Mouse (Mus musculus) embryonic facial prominence, embryonic 14.5 days (tissue): ENCODE data around the gene Dapp1. TPM values are rescaled to one million over a fixed set of nuclear protein-coding genes. Genes with fewer than 3 reads are reported as not detected.

ENCODE experiments used
- ATAC-seq: fragments of 200-750 bp; cut with Nextera tagmentation; 2 replicates; pipeline ENCODE4 v1.8.0; 2017; ENCODE audit warnings: low read depth, moderate number of reproducible peaks, moderate TSS enrichment
- DNase-seq: peaks from one replicate; pipeline ENCODE4 v3.0.0-alpha.2; 2015; ENCODE audit warnings: low spot score
- H3K27ac ChIP-seq: fragments of 300-500 bp; sonication (generic); replicated peaks from 2 replicates; pipeline ENCODE4 v1.5.1; 2014; ENCODE audit warnings: low read depth, mild to moderate bottlenecking, low read length, moderate library complexity
- H3K27me3 ChIP-seq: fragments of 300-500 bp; sonication (generic); replicated peaks from 2 replicates; pipeline ENCODE4 v1.6.1; 2014; ENCODE audit warnings: low read length; ENCODE audit not compliant: control insufficient read depth, insufficient read depth
- H3K36me3 ChIP-seq: fragments of 300-500 bp; sonication (generic); 2 replicates; pipeline ENCODE4 v1.6.1; 2014; ENCODE audit warnings: low read length, mixed read lengths; ENCODE audit not compliant: control insufficient read depth, insufficient read depth
- H3K4me1 ChIP-seq: fragments of 300-500 bp; sonication (generic); 2 replicates; pipeline ENCODE4 v1.6.1; 2014; ENCODE audit warnings: antibody characterized with exemption, low read length; ENCODE audit not compliant: control insufficient read depth, insufficient read depth
- H3K4me2 ChIP-seq: fragments of 300-500 bp; sonication (generic); 2 replicates; pipeline ENCODE4 v1.6.1; 2014; ENCODE audit warnings: low read depth, mild to moderate bottlenecking, low read length, moderate library complexity, mixed read lengths
- H3K4me3 ChIP-seq: fragments of 300-500 bp; sonication (generic); 2 replicates; pipeline ENCODE4 v1.5.1; 2014; ENCODE audit warnings: low read depth, mild to moderate bottlenecking, low read length
- H3K9ac ChIP-seq: fragments of 300-500 bp; sonication (generic); 2 replicates; pipeline ENCODE4 v1.6.1; 2014; ENCODE audit warnings: low read depth, mild to moderate bottlenecking, low read length, moderate library complexity, mixed read lengths
- H3K9me3 ChIP-seq: fragments of 300-500 bp; sonication (generic); 2 replicates; pipeline ENCODE4 v1.6.1; 2016; ENCODE audit warnings: low read length; ENCODE audit not compliant: control insufficient read depth
- WGBS: fragments of 180-500 bp; shearing (Covaris S2); extraction: QIAGEN DNeasy Blood & Tissue Kit; methylation state at CpG from one replicate; pipeline ENCODE4 v1.1.7; 2014; 5-methylcytosine and 5-hydroxymethylcytosine counted together
- polyA plus RNA-seq: library from polyadenylated mRNA; unstranded; fragments of >200 nt; fragmentation: Nextera tagmentation; extraction: Ambion mirVana; gene quantifications from 2 replicates; pipeline ENCODE4 v1.2.1, GENCODE M21; 2014

The Dapp1 gene
- polyA plus RNA-seq, 1 experiment from 2014 or later: 9.4 TPM

DNA sequence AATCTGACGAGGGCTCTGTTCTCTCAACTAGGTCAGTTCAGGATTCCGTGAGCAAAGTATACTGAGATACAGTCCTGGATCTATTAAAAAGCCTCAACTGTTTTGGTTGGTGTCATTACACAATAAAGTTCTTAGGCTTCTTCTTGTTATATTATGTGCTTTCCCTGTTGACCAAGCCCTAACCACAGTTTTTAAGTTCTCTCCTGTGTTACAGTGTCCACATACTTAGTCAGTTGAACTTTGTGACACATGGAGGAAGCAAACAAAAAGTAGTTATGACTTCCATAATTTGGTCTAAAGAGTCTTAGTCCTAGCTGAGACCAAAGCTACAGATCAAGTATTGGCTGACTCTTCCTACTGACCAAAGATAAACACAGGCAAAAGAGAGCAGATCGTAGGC lies 34.5 kb downstream of the Dapp1 start:
- Histone ChIP-seq H3K4me3 (no peak overlapping the region), H3K27ac (no peak overlapping the region), H3K27me3 (no peaks in the 10 kb centered on the region), H3K9ac (no peak overlapping the region), H3K4me2 (no peak overlapping the region), H3K36me3 (no peaks in the 10 kb centered on the region), H3K9me3 (no peaks in the 10 kb centered on the region), H3K4me1 (no peaks in the 10 kb centered on the region)
- DNase-seq: no peak
- WGBS: 91% methylated on average over 3 of the region's 3 CpGs
- no peak for ATAC-seq

GRCm38 (mm10) chr3:137943737-137944154 lies 37.6 kb downstream of the Dapp1 start:
- WGBS: 68% methylated on average over 6 of the region's 6 CpGs
- H3K27me3 ChIP-seq: no peaks in the 10 kb centered on the region

DNA sequence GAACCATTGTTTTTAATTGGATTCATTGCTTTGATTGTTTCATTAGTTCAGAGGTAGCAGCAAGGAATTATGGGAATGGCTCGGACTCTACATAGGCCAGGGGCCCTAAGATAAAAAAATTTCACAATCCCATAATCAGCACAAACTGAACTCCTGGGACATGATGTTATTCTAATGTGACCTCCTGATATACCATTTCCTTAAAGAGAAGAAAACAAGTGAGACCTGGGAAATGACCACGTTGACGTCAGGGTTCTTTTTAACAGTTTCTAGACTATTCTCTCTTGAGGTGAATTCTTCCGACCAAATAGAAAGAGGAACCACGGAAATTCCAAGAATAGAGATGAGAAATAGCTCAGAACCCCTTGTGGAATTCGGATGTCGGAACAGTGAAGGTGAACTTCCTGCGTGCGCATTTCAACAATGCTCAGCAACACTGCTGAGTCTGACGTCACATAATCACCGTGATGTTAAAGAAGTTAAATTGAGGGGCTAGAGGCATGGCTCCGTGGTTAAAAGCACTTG lies 39.2 kb downstream of the Dapp1 start:
- H3K4me1 ChIP-seq: no peaks in the 10 kb centered on the region
- H3K36me3 ChIP-seq: no peaks in the 10 kb centered on the region
- 83% methylated on average over 12 of the region's 12 CpGs for WGBS
- H3K27ac ChIP-seq: no peak overlapping the region
- ATAC-seq (no peak), DNase-seq (no peak)
- H3K4me3 ChIP-seq: no peak overlapping the region
- H3K9me3 ChIP-seq: no peaks in the 10 kb centered on the region
- H3K9ac ChIP-seq: no peak overlapping the region
- H3K27me3 ChIP-seq: no peaks in the 10 kb centered on the region
- no peak overlapping the region for H3K4me2 ChIP-seq

More at GRCm38 (mm10) chr3:137943737-137944154, 37.6 kb downstream of the Dapp1 start:
- DNase-seq (no peak), ATAC-seq (no peak)
- Histone ChIP-seq H3K4me3 (no peak overlapping the region), H3K27ac (no peak overlapping the region), H3K9ac (no peak overlapping the region), H3K4me2 (no peak overlapping the region), H3K4me1 (no peaks in the 10 kb centered on the region), H3K9me3 (no peaks in the 10 kb centered on the region), H3K36me3 (no peaks in the 10 kb centered on the region)

- DNase-seq (no peak), ATAC-seq (no peak)
- Histone ChIP-seq H3K27me3 (no peaks in the 10 kb centered on the region), H3K36me3 (no peaks in the 10 kb centered on the region), H3K4me3 (no peak overlapping the region), H3K27ac (no peak overlapping the region), H3K4me2 (no peak overlapping the region), H3K4me1 (no peaks in the 10 kb centered on the region), H3K9ac (no peak overlapping the region), H3K9me3 (no peaks in the 10 kb centered on the region)
These were observed 39.8 kb downstream of the Dapp1 start for GRCm38 (mm10) chr3:137941555-137941954.

DNA sequence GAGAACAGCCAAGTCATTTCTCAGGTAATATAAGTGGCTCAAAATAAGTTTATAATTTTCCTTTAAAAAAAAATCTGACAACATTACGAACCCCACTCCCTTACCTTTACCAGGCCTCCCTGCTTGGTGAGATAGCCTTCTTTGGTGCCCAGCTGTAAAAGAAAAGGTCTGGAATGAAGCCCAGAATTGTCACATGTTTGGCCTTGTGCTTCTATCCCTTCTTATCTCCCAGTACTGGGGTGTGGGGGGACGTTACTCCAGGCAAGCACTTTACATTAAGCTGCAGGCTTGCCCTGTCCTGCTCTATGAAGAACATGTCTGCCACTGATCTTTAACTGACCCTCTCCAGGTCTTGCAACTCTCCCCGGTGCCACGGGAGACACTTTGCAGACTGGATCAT lies 40.6 kb downstream of the Dapp1 start:
- H3K9ac ChIP-seq: no peak overlapping the region
- no peak overlapping the region for H3K4me3 ChIP-seq
- 65% methylated on average over 4 of the region's 4 CpGs for WGBS
- DNase-seq (peak; percentile 16), ATAC-seq (no peak)
- no peak overlapping the region for H3K27ac ChIP-seq
- no peaks in the 10 kb centered on the region for H3K4me1 ChIP-seq
- H3K27me3 ChIP-seq: no peaks in the 10 kb centered on the region
- H3K9me3 ChIP-seq: no peaks in the 10 kb centered on the region
- no peaks in the 10 kb centered on the region for H3K36me3 ChIP-seq
- no peak overlapping the region for H3K4me2 ChIP-seq

DNA sequence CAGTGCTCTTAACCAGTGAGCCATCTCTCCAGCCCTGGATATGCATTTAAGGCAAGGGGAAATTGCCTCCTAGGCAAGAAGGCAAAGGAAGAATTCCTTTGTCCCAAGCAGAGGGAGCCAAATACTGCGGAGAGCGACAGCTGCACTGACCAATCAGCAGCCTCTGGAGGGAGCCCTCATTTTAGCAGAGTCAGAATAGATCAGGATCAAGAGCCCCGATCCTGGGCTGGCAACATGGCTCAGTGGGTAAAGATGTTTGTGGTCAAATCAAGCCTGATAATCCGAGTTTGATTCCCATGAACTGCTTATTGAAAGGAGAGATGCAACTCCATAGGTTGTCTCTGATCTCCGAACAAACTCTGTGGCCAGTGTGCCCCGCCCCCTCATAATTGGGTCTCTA lies 42.7 kb downstream of the Dapp1 start:
- peak overlapping the region; percentile 42 for H3K4me2 ChIP-seq

DNA sequence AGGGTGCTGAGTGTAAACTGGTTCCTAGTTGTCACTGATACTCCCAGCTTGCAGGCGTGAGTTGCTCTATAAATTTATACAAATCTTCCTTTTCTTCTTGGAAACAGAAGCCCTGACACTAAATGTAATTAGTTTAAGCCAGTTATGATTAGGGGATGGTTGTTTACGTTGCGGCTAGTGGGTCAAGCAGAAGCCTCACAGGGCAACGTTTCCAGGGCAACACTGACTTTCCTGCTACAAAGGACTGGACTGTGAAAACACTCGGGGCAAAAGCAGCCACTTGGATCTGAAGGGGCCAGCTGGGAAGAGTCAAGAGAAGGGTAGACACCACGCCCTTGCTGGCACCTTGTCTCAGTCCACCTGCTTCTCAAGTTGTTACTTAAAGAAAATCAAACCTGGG lies 44.8 kb downstream of the Dapp1 start:
- no peaks in the 10 kb centered on the region for H3K4me1 ChIP-seq
- H3K27ac ChIP-seq: no peak overlapping the region
- no peaks in the 10 kb centered on the region for H3K27me3 ChIP-seq
- no peak overlapping the region for H3K4me2 ChIP-seq
- ATAC-seq (no peak), DNase-seq (no peak)
- 38% methylated on average over 6 of the region's 6 CpGs for WGBS
- no peak overlapping the region for H3K9ac ChIP-seq
- H3K4me3 ChIP-seq: no peak overlapping the region
- H3K9me3 ChIP-seq: no peaks in the 10 kb centered on the region
- 0 out of 2 replicates have a peak, but pooled peaks cover 9% of the 10 kb centered on the region for H3K36me3 ChIP-seq

More for the DNA sequence above, 42.7 kb downstream of the Dapp1 start:
- no peak overlapping the region for H3K27ac ChIP-seq
- H3K9ac ChIP-seq: no peak overlapping the region
- H3K4me1 ChIP-seq: no peaks in the 10 kb centered on the region
- peak; percentile 82 for DNase-seq
- H3K9me3 ChIP-seq: no peaks in the 10 kb centered on the region
- H3K27me3 ChIP-seq: no peaks in the 10 kb centered on the region
- peak; percentile 83 for ATAC-seq
- WGBS: 44% methylated on average over 6 of the region's 6 CpGs
- H3K4me3 ChIP-seq: peak overlapping the region; percentile 12; the same call in 1 of the 2 replicates
- 0 out of 2 replicates have a peak, but pooled peaks cover under 1% of the 10 kb centered on the region for H3K36me3 ChIP-seq

- 0 out of 2 replicates have a peak, but pooled peaks cover 13% of the 10 kb centered on the region for H3K36me3 ChIP-seq
- no peaks in the 10 kb centered on the region for H3K9me3 ChIP-seq
- 63% methylated on average over 5 of the region's 5 CpGs for WGBS
- no peak overlapping the region for H3K27ac ChIP-seq
- DNase-seq: no peak
- no peaks in the 10 kb centered on the region for H3K4me1 ChIP-seq
- H3K4me3 ChIP-seq: no peak overlapping the region
- no peak overlapping the region for H3K9ac ChIP-seq
- H3K27me3 ChIP-seq: no peaks in the 10 kb centered on the region
- no peak overlapping the region for H3K4me2 ChIP-seq
- ATAC-seq: no peak
These were observed 45.5 kb downstream of the Dapp1 start for GRCm38 (mm10) chr3:137935570-137936525.
